28 mouse cellular contexts compared by ENCODE assay signal in genomic region chr15:97364968-97365367, GRCm38 (mm10).
DNase-seq lines count a peak whose midpoint lies in the region; ATAC-seq and TF ChIP-seq lines count a peak whose summit lies in the region.
"Had no signal": no experiment of that assay in that cellular context is flagged by ENCODE, and none has a peak within 500 bp of the region (broad histone marks: within the 10 kb centered on the region; RNA-seq: fewer than 3 reads in every experiment).

No protein-coding gene starts in this region.

- WGBS in embryonic facial prominence, embryonic 14.5 days: 92% methylated on average over 8 of the region's 8 CpGs
- 90% methylated on average over 8 of the region's 8 CpGs for WGBS in embryonic facial prominence, embryonic 10.5 days
- WGBS in liver, adult 2 months: 33% methylated on average over 8 of the region's 8 CpGs
- WGBS in lung, adult 2 months: 62% methylated on average over 8 of the region's 8 CpGs

- no peak overlapping the region for H3K9ac ChIP-seq in embryonic facial prominence, embryonic 14.5 days (ENCODE audit: low read depth, low read length)
- no peak overlapping the region for H3K9ac ChIP-seq in liver, adult 2 months (ENCODE audit: low read depth, low read length)
- H3K9ac ChIP-seq: heart, embryonic 12.5 days; hindbrain, embryonic 13.5 days; limb, embryonic 13.5 days; lung, embryonic 14.5 days; neural tube, embryonic 15.5 days had no signal

- H3K4me2 ChIP-seq in embryonic facial prominence, embryonic 14.5 days (ENCODE audit: low read depth, low read length): no peak overlapping the region
- H3K4me2 ChIP-seq: heart, embryonic 12.5 days; hindbrain, embryonic 13.5 days; limb, embryonic 13.5 days; lung, embryonic 14.5 days; neural tube, embryonic 15.5 days had no signal

- no peaks in the 10 kb centered on the region for H3K9me3 ChIP-seq in embryonic facial prominence, embryonic 14.5 days (ENCODE audit: control insufficient read depth, low read length)
- no peaks in the 10 kb centered on the region for H3K9me3 ChIP-seq in embryonic facial prominence, embryonic 10.5 days
- H3K9me3 ChIP-seq: hindbrain, embryonic 13.5 days; limb, embryonic 13.5 days; neural tube, embryonic 15.5 days had no signal

- no peak overlapping the region for H3K4me3 ChIP-seq in embryonic facial prominence, embryonic 14.5 days (ENCODE audit: low read depth, low read length)
- H3K4me3 ChIP-seq in embryonic facial prominence, embryonic 10.5 days: no peak overlapping the region
- H3K4me3 ChIP-seq in liver, adult 2 months (ENCODE audit: insufficient read depth, low read depth, low read length): no peak overlapping the region
- H3K4me3 ChIP-seq in lung, adult 2 months (replicated peaks; ENCODE audit: extremely low read depth, low read depth, low read length): no peak overlapping the region
- H3K4me3 ChIP-seq: heart, embryonic 12.5 days; hindbrain, embryonic 13.5 days; layer of hippocampus, adult 2 months; left cerebral cortex, adult 2 months; limb, embryonic 13.5 days; neural tube, embryonic 15.5 days had no signal

- H3K4me1 ChIP-seq in embryonic facial prominence, embryonic 14.5 days (ENCODE audit: control insufficient read depth, insufficient read depth, low read length): no peaks in the 10 kb centered on the region
- 0 out of 2 replicates have a peak, but pooled peaks cover 13% of the 10 kb centered on the region for H3K4me1 ChIP-seq in embryonic facial prominence, embryonic 10.5 days
- H3K4me1 ChIP-seq in liver, adult 2 months (ENCODE audit: control insufficient read depth, insufficient read depth, low read length): peaks cover 2% of the 10 kb centered on the region
- no peaks in the 10 kb centered on the region; the same call in 1 of the 2 replicates for H3K4me1 ChIP-seq in lung, adult 2 months (ENCODE audit: control insufficient read depth, insufficient read depth, low read length)
- H3K4me1 ChIP-seq: heart, embryonic 12.5 days; hindbrain, embryonic 13.5 days; limb, embryonic 13.5 days; neural tube, embryonic 15.5 days had no signal

- H3K27me3 ChIP-seq in embryonic facial prominence, embryonic 14.5 days (replicated peaks; ENCODE audit: control insufficient read depth, insufficient read depth, low read length): no peaks in the 10 kb centered on the region
- H3K27me3 ChIP-seq in embryonic facial prominence, embryonic 10.5 days (replicated peaks; ENCODE audit: low read depth, poor library complexity, severe bottlenecking): no peaks in the 10 kb centered on the region
- no peaks in the 10 kb centered on the region for H3K27me3 ChIP-seq in liver, adult 2 months (ENCODE audit: control insufficient read depth, insufficient read depth, low read length)
- H3K27me3 ChIP-seq: CH12.LX; heart, embryonic 12.5 days; hindbrain, embryonic 13.5 days; limb, embryonic 13.5 days; neural tube, embryonic 15.5 days had no signal

- DNase-seq in embryonic facial prominence, embryonic 14.5 days (ENCODE audit: low spot score): peak; percentile 14
- no peak for DNase-seq in embryonic facial prominence, embryonic 10.5 days (ENCODE audit: low spot score)
- peak; percentile 80 for DNase-seq in liver, adult 2 months (ENCODE audit: extremely low read depth, low read depth, low spot score)
- DNase-seq in liver: no peak
- peak; percentile 77 for DNase-seq in lung, postnatal 36 days
- DNase-seq in lung, adult 2 months: no peak
- peak; percentile 44 to 63 for DNase-seq in kidney, postnatal 25 days
- no peak for DNase-seq in frontal cortex, postnatal 10 days (ENCODE audit: low spot score in 2 of 2)
- DNase-seq: adrenal gland, postnatal 10 days; cerebellum, adult 8-10 months; cerebellum, postnatal 25 days; gastrocnemius, postnatal 36 days; heart, adult 18-20 months; heart, postnatal 4 days; lung, embryonic 14.5 days; midbrain, embryonic 14.5 days; retina, postnatal 1 day; right cerebral cortex, postnatal 14 days had no signal

- no peak overlapping the region for H3K27ac ChIP-seq in embryonic facial prominence, embryonic 14.5 days (replicated peaks; ENCODE audit: low read depth, low read length)
- no peak overlapping the region for H3K27ac ChIP-seq in embryonic facial prominence, embryonic 10.5 days (replicated peaks)
- no peak overlapping the region for H3K27ac ChIP-seq in liver, adult 2 months (replicated peaks; ENCODE audit: insufficient read depth, low read depth, low read length)
- H3K27ac ChIP-seq: hindbrain, embryonic 13.5 days; kidney, postnatal 0 days; layer of hippocampus, adult 2 months; left cerebral cortex, adult 2 months; limb, embryonic 13.5 days; macrophage; neural tube, embryonic 15.5 days had no signal

- TF ChIP-seq POLR2A in liver, adult 2 months (IDR thresholded peaks at IDR 0.05; ENCODE audit: extremely low read depth, insufficient read depth, low read length): no peak
- TF ChIP-seq POLR2A in lung, adult 2 months (IDR thresholded peaks at IDR 0.05; ENCODE audit: borderline replicate concordance, extremely low read depth, low read depth, low read length): no peak

- no peaks in the 10 kb centered on the region for H3K36me3 ChIP-seq in embryonic facial prominence, embryonic 14.5 days (ENCODE audit: control insufficient read depth, insufficient read depth, low read length)
- H3K36me3 ChIP-seq in embryonic facial prominence, embryonic 10.5 days (replicated peaks): no peaks in the 10 kb centered on the region
- H3K36me3 ChIP-seq in liver, adult 2 months (ENCODE audit: control insufficient read depth, insufficient read depth, low read length): no peaks in the 10 kb centered on the region
- H3K36me3 ChIP-seq: hindbrain, embryonic 13.5 days; limb, embryonic 13.5 days; neural tube, embryonic 15.5 days had no signal

- no peak for ATAC-seq in embryonic facial prominence, embryonic 14.5 days (ENCODE audit: low read depth)
- ATAC-seq: forebrain, embryonic 14.5 days had no signal

- TF ChIP-seq CTCF in liver, adult 2 months (IDR thresholded peaks at IDR 0.05; ENCODE audit: low read depth, low read length): no peak
- TF ChIP-seq CTCF in lung, adult 2 months (IDR thresholded peaks at IDR 0.05; ENCODE audit: insufficient read depth, low read length): no peak

- H3K79me2 ChIP-seq in liver, adult 2 months (ENCODE audit: control insufficient read depth, insufficient read depth, low read length): no peaks in the 10 kb centered on the region

Comparison
In these comparisons a context has a peak if more than half of its experiments do, and no peak if none do; other contexts are left out.
1. DNase-seq: peak in embryonic facial prominence, embryonic 14.5 days (single experiment), liver, adult 2 months (single experiment), lung, postnatal 36 days (single experiment) and kidney, postnatal 25 days (2 of 2); none in embryonic facial prominence, embryonic 10.5 days (single experiment), liver (single experiment), lung, adult 2 months (single experiment) and frontal cortex, postnatal 10 days (0 of 2).